Mouse (Mus musculus): ENCODE data around the gene Mvb12a. TPM values are rescaled to one million over a fixed set of nuclear protein-coding genes. Genes with fewer than 3 reads are reported as not detected.

The Mvb12a gene
- polyA plus RNA-seq, 1 experiment from 2014 or later: 133 TPM

DNA sequence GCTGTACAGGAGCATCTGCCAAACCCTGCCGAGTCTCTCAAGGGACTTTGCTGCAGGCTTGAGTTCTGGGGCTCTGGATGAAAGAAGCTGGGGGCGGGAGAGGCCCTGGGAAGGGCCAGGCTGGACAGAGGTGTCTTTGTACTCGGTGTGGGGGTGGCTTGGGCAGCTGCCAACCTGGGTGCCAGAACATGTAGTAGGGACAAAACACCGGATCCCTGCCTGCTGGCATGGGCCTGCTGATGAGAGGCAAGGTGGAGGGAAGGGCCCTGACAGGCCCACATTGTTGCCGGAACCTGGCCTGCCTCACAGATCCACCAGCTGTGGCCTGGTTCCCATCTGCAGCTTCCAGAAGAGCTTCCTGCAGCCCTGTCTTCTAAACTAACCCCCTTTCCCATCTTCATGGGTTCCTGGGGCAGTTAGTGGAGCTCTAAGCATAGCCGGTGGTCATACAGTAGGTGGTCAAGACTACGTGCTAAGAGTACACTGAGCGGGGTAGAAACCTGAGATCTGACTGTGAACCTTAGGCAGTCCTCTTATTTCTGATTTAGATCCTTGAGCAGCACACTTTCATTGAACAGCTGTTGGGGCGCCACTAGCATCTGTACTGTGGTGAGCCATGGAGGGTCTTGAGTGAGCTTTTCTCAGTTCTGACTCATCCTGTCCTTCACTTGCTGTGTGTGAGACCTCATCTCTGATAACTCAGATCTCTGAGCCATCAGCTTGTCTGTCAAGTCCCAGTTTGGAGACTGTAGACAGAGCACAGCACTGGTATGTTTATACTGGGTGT is 30.3 kb downstream of the Mvb12a start:
- Histone ChIP-seq H3K4me1 (replicated peaks; ENCODE audit: control insufficient read depth, insufficient read depth, low read length) (peaks cover 2% of the 10 kb centered on the region), H3K9ac (ENCODE audit: low read depth, low read length) (no peak overlapping the region), H3K4me2 (replicated peaks; ENCODE audit: low read depth) (no peak overlapping the region), H3K4me3 (ENCODE audit: low read depth, low read length) (no peak overlapping the region), H3K36me3 (ENCODE audit: control insufficient read depth, insufficient read depth) (no peaks in the 10 kb centered on the region), H3K27ac (ENCODE audit: low read depth, low read length) (no peak overlapping the region), H3K9me3 (ENCODE audit: control insufficient read depth) (no peaks in the 10 kb centered on the region), H3K27me3 (replicated peaks; ENCODE audit: control insufficient read depth, insufficient read depth, low read length) (no peaks in the 10 kb centered on the region)
- no peak for TF ChIP-seq CTCF (IDR thresholded peaks at IDR 0.05; ENCODE audit: low read depth)
- 71% methylated on average over 9 of the region's 9 CpGs for WGBS
- ATAC-seq: no peak

DNA sequence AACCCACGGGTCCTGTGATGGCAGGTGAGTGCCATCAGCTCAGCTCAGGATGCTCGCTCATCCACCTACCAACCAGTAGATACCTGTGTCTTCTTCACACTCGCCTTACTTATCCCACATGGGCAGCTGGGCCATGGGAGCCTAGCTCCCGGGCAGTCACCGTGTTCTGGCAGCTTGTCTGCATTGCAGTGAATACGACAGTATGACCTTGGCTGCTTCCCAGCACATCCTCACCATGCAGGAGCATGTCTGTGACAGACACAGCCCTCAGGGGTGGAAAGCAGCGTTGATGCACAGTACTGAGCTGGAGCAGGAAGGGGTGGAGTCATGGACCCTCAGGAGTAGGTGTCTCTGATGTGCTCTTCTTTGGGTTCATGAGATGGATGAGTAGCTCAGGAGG is 31.7 kb downstream of the Mvb12a start:
- no peaks in the 10 kb centered on the region for H3K27me3 ChIP-seq (replicated peaks; ENCODE audit: control insufficient read depth, insufficient read depth, low read length)
- no peaks in the 10 kb centered on the region for H3K9me3 ChIP-seq (ENCODE audit: control insufficient read depth)
- no peak overlapping the region for H3K4me3 ChIP-seq (ENCODE audit: low read depth, low read length)
- H3K36me3 ChIP-seq (ENCODE audit: control insufficient read depth, insufficient read depth): no peaks in the 10 kb centered on the region
- WGBS: 78% methylated on average over 7 of the region's 7 CpGs
- no peak overlapping the region for H3K9ac ChIP-seq (ENCODE audit: low read depth, low read length)
- H3K4me1 ChIP-seq (replicated peaks; ENCODE audit: control insufficient read depth, insufficient read depth, low read length): peaks cover 2% of the 10 kb centered on the region; the same call in 1 of the 2 replicates
- TF ChIP-seq CTCF (IDR thresholded peaks at IDR 0.05; ENCODE audit: low read depth): no peak
- no peak overlapping the region for H3K27ac ChIP-seq (ENCODE audit: low read depth, low read length)
- H3K4me2 ChIP-seq (replicated peaks; ENCODE audit: low read depth): no peak overlapping the region
- no peak for ATAC-seq

DNA sequence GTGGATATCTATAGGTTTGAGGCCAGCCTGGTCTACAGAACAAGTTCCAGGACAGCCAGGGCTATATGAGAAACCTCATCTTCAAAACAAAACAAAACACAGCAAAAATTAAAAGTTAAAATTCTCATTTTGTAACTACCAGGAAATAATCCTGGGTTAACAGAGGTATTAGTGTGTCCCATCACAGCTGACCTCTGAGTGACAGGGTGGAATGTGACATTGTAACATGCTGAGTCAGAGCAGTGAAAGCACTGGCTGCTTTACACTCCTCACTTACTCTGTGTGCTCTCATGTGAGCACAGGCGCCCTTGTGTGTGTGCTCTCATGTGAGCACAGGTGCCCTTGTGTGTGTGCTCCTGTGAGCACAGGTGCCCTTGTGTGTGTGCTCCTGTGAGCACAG is 32.3 kb downstream of the Mvb12a start:
- no peak for ATAC-seq
- Histone ChIP-seq H3K9ac (ENCODE audit: low read depth, low read length) (no peak overlapping the region), H3K4me2 (replicated peaks; ENCODE audit: low read depth) (no peak overlapping the region), H3K27me3 (replicated peaks; ENCODE audit: control insufficient read depth, insufficient read depth, low read length) (no peaks in the 10 kb centered on the region), H3K9me3 (ENCODE audit: control insufficient read depth) (no peaks in the 10 kb centered on the region), H3K27ac (ENCODE audit: low read depth, low read length) (no peak overlapping the region), H3K4me3 (ENCODE audit: low read depth, low read length) (no peak overlapping the region), H3K4me1 (replicated peaks; ENCODE audit: control insufficient read depth, insufficient read depth, low read length) (peaks cover 2% of the 10 kb centered on the region; the same call in 1 of the 2 replicates), H3K36me3 (ENCODE audit: control insufficient read depth, insufficient read depth) (no peaks in the 10 kb centered on the region)
- 46% methylated on average over 1 of the region's 1 CpGs for WGBS
- TF ChIP-seq CTCF (IDR thresholded peaks at IDR 0.05; ENCODE audit: low read depth): no peak

DNA sequence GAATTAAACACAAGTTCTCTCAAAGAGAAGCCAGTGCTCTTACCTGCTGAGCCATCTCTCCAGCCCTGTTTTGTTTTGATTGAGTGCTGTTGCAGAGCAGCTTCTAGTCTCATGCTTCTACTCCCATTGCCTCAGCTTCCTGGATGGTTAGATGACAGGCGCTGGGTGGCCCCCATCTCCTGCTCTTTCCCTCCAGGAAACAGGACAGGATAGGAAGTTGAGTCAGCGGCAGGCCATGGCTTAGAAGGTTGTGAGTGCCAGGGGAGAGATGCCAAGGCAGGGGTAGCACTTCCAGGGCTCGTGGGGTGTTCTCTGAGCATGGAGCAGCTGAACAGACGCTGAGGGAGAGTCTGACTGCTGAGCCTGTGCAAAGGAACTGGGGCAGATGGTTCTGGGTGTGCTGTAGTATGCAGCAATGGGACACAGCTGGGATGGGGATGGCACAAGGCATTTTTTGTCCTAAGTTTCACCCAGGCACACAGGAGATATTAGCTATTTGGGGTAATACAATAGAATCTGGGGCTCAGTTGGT is 35.2 kb downstream of the Mvb12a start:
- TF ChIP-seq CTCF (IDR thresholded peaks at IDR 0.05; ENCODE audit: low read depth): no peak
- no peak overlapping the region for H3K9ac ChIP-seq (ENCODE audit: low read depth, low read length)
- no peaks in the 10 kb centered on the region for H3K9me3 ChIP-seq (ENCODE audit: control insufficient read depth)
- WGBS: 68% methylated on average over 4 of the region's 4 CpGs
- no peaks in the 10 kb centered on the region for H3K4me1 ChIP-seq (replicated peaks; ENCODE audit: control insufficient read depth, insufficient read depth, low read length)
- H3K4me2 ChIP-seq (replicated peaks; ENCODE audit: low read depth): no peak overlapping the region
- no peaks in the 10 kb centered on the region; the same call in 1 of the 2 replicates for H3K36me3 ChIP-seq (ENCODE audit: control insufficient read depth, insufficient read depth)
- no peak overlapping the region for H3K4me3 ChIP-seq (ENCODE audit: low read depth, low read length)
- no peaks in the 10 kb centered on the region for H3K27me3 ChIP-seq (replicated peaks; ENCODE audit: control insufficient read depth, insufficient read depth, low read length)
- H3K27ac ChIP-seq (ENCODE audit: low read depth, low read length): no peak overlapping the region
- ATAC-seq: no peak

DNA sequence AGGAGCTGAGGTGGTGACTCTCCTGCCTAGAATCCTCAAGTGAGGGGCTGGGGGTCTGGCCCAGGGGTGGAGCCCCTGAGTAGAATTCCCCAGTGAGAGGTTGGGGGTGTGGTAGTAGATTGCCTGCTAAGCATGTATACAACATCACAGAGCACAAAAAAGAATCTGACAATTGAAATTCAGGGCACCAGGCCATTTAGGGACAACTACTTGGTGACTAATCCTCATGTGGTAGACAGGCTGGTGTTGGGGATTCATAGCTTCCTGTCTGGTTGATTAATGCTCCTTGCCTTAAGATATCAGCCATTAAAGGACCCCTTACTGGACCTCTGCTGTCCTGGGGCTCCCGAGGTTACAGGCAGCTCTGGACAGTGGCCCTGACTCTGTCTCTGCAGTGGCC is 36.3 kb downstream of the Mvb12a start:
- no peak overlapping the region for H3K4me2 ChIP-seq (replicated peaks; ENCODE audit: low read depth)
- no peak overlapping the region for H3K9ac ChIP-seq (ENCODE audit: low read depth, low read length)
- H3K27me3 ChIP-seq (replicated peaks; ENCODE audit: control insufficient read depth, insufficient read depth, low read length): no peaks in the 10 kb centered on the region
- no peaks in the 10 kb centered on the region; the same call in 1 of the 2 replicates for H3K36me3 ChIP-seq (ENCODE audit: control insufficient read depth, insufficient read depth)
- no peaks in the 10 kb centered on the region for H3K4me1 ChIP-seq (replicated peaks; ENCODE audit: control insufficient read depth, insufficient read depth, low read length)
- TF ChIP-seq CTCF (IDR thresholded peaks at IDR 0.05; ENCODE audit: low read depth): no peak
- no peak overlapping the region for H3K27ac ChIP-seq (ENCODE audit: low read depth, low read length)
- H3K9me3 ChIP-seq (ENCODE audit: control insufficient read depth): no peaks in the 10 kb centered on the region
- ATAC-seq: no peak
- no peak overlapping the region for H3K4me3 ChIP-seq (ENCODE audit: low read depth, low read length)
- WGBS: 67% methylated on average over 1 of the region's 1 CpGs

DNA sequence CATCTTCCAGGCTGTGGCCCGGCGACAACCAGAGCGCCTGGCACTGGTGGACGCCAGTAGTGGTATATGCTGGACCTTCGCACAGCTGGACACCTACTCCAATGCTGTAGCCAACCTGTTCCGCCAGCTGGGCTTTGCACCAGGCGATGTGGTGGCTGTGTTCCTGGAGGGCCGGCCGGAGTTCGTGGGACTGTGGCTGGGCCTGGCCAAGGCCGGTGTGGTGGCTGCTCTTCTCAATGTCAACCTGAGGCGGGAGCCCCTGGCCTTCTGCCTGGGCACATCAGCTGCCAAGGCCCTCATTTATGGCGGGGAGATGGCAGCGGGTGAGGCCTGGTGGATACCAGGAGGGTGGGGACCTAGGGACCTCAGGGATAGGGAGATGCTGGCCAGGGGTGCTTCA is 36.8 kb downstream of the Mvb12a start:
- TF ChIP-seq CTCF (IDR thresholded peaks at IDR 0.05; ENCODE audit: low read depth): no peak
- WGBS: 91% methylated on average over 14 of the region's 14 CpGs
- no peak for ATAC-seq

More for the DNA sequence above, 36.8 kb downstream of the Mvb12a start:
- no peaks in the 10 kb centered on the region for H3K9me3 ChIP-seq (ENCODE audit: control insufficient read depth)
- H3K27me3 ChIP-seq (replicated peaks; ENCODE audit: control insufficient read depth, insufficient read depth, low read length): no peaks in the 10 kb centered on the region
- H3K4me2 ChIP-seq (replicated peaks; ENCODE audit: low read depth): no peak overlapping the region
- H3K4me1 ChIP-seq (replicated peaks; ENCODE audit: control insufficient read depth, insufficient read depth, low read length): no peaks in the 10 kb centered on the region
- no peak overlapping the region for H3K27ac ChIP-seq (ENCODE audit: low read depth, low read length)
- peaks cover 3% of the 10 kb centered on the region; the same call in 1 of the 2 replicates for H3K36me3 ChIP-seq (ENCODE audit: control insufficient read depth, insufficient read depth)
- H3K9ac ChIP-seq (ENCODE audit: low read depth, low read length): no peak overlapping the region
- H3K4me3 ChIP-seq (ENCODE audit: low read depth, low read length): no peak overlapping the region
